Mouse (Mus musculus) layer of hippocampus, postnatal 36 days (tissue): Measurements from ENCODE around the gene Tmigd1. TPM values are rescaled to one million over a fixed set of nuclear protein-coding genes. Genes with fewer than 3 reads are reported as not detected.

Experiments
- total RNA-seq, 2 experiments: library from RNA; stranded (reverse); gene quantifications; 2 replicates each; pipeline ENCODE4 v1.2.3; 2021

The Tmigd1 gene
- total RNA-seq, 2 experiments from 2014 or later: not detected

Other genes starting within 250 kb of the Tmigd1 start
- 1 to 10 TPM; 5.1 to 5.2 TPM for gene Bhlha9, start 229.7 kb upstream of the Tmigd1 start, total RNA-seq
- under 1 TPM; 0.17 to 0.51 TPM for gene Trarg1, start 222.4 kb upstream of the Tmigd1 start, total RNA-seq
- 10 to 100 TPM; 59.6 to 60.3 TPM for gene Gosr1, start 138.6 kb upstream of the Tmigd1 start, total RNA-seq
- 10 to 100 TPM; 61.8 to 67.7 TPM for gene Cpd, start 55.1 kb upstream of the Tmigd1 start, total RNA-seq
- gene Blmh, start 22.6 kb downstream of the Tmigd1 start, total RNA-seq: 10 to 100 TPM; 52.3 to 52.4 TPM
- not detected for gene Slc6a4, start 96.4 kb downstream of the Tmigd1 start, total RNA-seq
- gene Nsrp1, start 176.3 kb downstream of the Tmigd1 start, total RNA-seq: 10 to 100 TPM; 16.3 to 17.8 TPM